Mouse (Mus musculus) kidney, adult 2 months (tissue): Measurements from ENCODE around the gene Zbtb20.

Source experiments
- CTCF ChIP-seq: fragments of 200-500 bp; conservative IDR thresholded peaks from 2 replicates; pipeline ENCODE4 v1.5.1; 2011; ENCODE audit warnings: low read depth, mild to moderate bottlenecking, control low read depth, low read length, moderate library complexity, mixed read lengths; ENCODE audit not compliant: insufficient read depth, insufficient read length
- POLR2A ChIP-seq: fragments of 200-500 bp; IDR thresholded peaks from one replicate; pipeline ENCODE4 v1.6.1; 2011; ENCODE audit warnings: low read depth, low read length, control low read depth

DNA sequence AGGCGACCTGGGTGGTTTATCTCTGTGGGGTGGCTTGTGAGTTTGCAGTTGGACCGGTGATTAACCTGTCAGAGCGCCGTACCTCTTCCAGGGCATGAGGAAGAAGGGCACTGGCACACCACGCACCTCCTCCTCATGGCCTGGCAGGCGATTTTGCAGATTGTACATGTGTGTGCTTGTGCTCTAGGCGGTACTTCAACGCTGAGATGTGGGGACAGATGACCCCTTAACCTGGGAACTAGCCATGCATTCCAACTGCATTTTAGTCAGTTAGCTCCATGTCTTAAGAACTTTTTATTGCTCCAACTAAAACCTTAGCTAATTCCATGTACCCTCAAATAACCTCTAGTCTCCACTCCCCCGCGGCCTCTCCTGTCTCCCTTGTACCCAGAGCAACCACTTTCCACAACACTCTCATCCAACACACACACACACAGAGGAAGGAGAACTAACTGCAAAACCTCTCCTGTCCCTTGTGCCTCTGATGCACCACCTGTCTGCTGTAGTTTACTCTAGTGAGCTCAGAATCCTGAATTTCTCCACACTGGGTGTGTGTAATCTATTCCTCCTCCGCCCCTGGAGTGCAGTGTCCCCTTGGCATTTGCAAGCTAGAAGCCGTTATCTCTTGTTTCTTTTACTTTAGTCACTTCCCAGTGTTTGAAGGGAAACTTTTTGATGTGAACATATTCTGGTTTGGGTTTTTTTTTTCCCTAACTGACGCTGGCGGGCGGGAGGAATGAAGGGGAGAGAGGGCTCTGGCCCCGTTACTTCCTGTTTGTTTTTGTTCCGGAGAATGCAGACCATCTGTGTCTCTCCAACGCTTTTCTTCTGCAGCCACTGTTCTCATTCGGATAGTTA lies 671.9 kb downstream of the Zbtb20 start:
- TF ChIP-seq CTCF = no peak
- no peak for TF ChIP-seq POLR2A
